ENCODE assay signal across 2 mouse cellular contexts in the genomic region with DNA sequence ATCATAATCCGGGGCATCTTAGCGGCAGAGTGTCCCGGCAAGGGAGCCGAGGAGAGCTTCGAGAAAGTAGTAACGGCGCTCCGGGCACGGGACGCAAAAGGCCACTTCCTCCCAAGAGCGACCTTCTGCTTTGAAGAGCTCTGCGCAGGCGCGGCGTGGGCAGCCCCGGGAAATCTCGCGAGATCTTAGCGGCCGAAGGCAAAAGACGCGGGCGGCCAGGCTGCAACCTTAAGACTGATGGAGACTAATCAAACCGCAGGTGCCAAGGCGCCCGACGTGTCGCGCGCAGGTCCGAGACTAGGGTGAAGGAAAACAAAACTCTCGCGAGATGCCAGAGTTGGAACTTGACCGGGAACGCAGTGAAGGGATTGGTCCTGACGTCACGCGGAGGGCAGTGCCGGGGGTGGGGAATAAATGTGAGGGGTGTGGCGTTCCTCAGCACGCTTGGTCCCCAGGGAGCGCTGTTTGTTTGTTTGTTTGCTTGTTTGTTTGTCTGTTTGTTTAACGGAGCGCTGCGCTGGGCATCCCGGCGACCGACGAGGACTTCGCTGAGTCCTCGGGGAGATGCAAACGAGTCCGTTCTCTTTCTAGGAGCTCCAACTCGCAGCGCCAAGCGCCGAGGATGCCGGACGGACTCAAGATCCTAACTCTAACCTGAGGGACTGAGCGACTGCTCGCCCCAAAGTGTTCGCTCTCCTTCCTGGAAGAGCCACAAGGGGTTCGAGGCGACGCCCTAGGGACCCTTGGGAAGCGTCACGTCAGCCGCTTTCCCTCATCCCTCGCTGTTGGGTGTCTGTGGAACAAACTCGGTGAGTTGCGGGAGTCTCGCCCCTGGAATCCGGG.
TF ChIP-seq lines count a peak whose summit lies in the region.

A gene (minus strand): TSS at position 319 of the 843 bp plus-strand sequence.

TF ChIP-seq in C2C12, 6 proteins besides CTCF, POLR2A, EP300 and RAD21 (continued from another document):
- no peak for TF ChIP-seq USF1 (IDR thresholded peaks at IDR 0.05; ENCODE audit: low read depth)

TF ChIP-seq in myocyte, 11 proteins besides CTCF, POLR2A, EP300 and RAD21 (continued from another document):
- TF ChIP-seq CEBPB (IDR thresholded peaks at IDR 0.05; ENCODE audit: insufficient read depth, poor library complexity, severe bottlenecking) (no peak), USF1 (IDR thresholded peaks at IDR 0.05; ENCODE audit: low read depth) (no peak), TCF12 (IDR thresholded peaks at IDR 0.05; ENCODE audit: insufficient read depth, poor library complexity, severe bottlenecking) (no peak), REST (IDR thresholded peaks at IDR 0.05; ENCODE audit: insufficient read depth, insufficient read length) (no peak), MAX (IDR thresholded peaks at IDR 0.05; ENCODE audit: low read depth) (no peak), SRF (IDR thresholded peaks at IDR 0.05; ENCODE audit: control insufficient read depth, insufficient read length, low read depth) (no peak), E2F4 (IDR thresholded peaks at IDR 0.05; ENCODE audit: insufficient read depth) (no peak)
